Mouse (Mus musculus) inflammation-experienced regulatory T-cells, adult 6 months (primary cell): ENCODE results near the gene Slc46a1. TPM values are rescaled to one million over a fixed set of nuclear protein-coding genes. Genes with fewer than 3 reads are reported as not detected.

ENCODE experiments used
- ATAC-seq: one replicate; pipeline ENCODE4 v1.8.0; 2017
- polyA plus RNA-seq, 3 experiments: library from polyadenylated mRNA; unstranded; fragments of 100-300 nt; shearing (Covaris generic); gene quantifications; one replicate each; pipeline ENCODE4 v1.2.1; 2017

Gene Slc46a1
- polyA plus RNA-seq, 3 experiments from 2014 or later = 0.36 to 4.3 (median 3.7) TPM

- ATAC-seq = no peak
These were observed 10.2 kb upstream of the Slc46a1 start for GRCm38 (mm10) chr11:78455308-78455707.

GRCm38 (mm10) chr11:78458740-78459139 is 6.8 kb upstream of the Slc46a1 start:
- no peak for ATAC-seq

GRCm38 (mm10) chr11:78461894-78462293 is 3.6 kb upstream of the Slc46a1 start:
- ATAC-seq = no peak

- no peak for ATAC-seq
These were observed 2.8 kb upstream of the Slc46a1 start for GRCm38 (mm10) chr11:78462669-78463068.

- ATAC-seq = no peak
These were observed 2.0 kb upstream of the Slc46a1 start for GRCm38 (mm10) chr11:78463286-78464036.

GRCm38 (mm10) chr11:78465116-78465515 is 381 bp upstream of the Slc46a1 start:
- ATAC-seq = no peak

- ATAC-seq = no peak
These were observed 880 bp downstream of the Slc46a1 start for GRCm38 (mm10) chr11:78466242-78466912.

- no peak for ATAC-seq
These were observed 2.0 kb downstream of the Slc46a1 start for GRCm38 (mm10) chr11:78467515-78467914.

- no peak for ATAC-seq
These were observed 2.4 kb downstream of the Slc46a1 start for GRCm38 (mm10) chr11:78467932-78468331.

GRCm38 (mm10) chr11:78471326-78472103 is 6.0 kb downstream of the Slc46a1 start:
- ATAC-seq = no peak

- ATAC-seq = no peak
These were observed 9.8 kb downstream of the Slc46a1 start for GRCm38 (mm10) chr11:78475289-78475688.

- no peak for ATAC-seq
These were observed 18.1 kb downstream of the Slc46a1 start for GRCm38 (mm10) chr11:78483639-78484038.

GRCm38 (mm10) chr11:78488168-78488567 is 22.7 kb downstream of the Slc46a1 start:
- ATAC-seq = no peak

GRCm38 (mm10) chr11:78490781-78491241 is 25.3 kb downstream of the Slc46a1 start:
- no peak for ATAC-seq

GRCm38 (mm10) chr11:78495904-78496303 is 30.4 kb downstream of the Slc46a1 start:
- no peak for ATAC-seq

GRCm38 (mm10) chr11:78497071-78497541 is 31.6 kb downstream of the Slc46a1 start:
- ATAC-seq = no peak

- ATAC-seq = peak; percentile 97
These were observed 32.3 kb downstream of the Slc46a1 start, which contains the start of gene Sarm1 for GRCm38 (mm10) chr11:78497544-78498522. TSS of gene Sarm1 (minus strand) at chr11:78497754.

- no peak for ATAC-seq
These were observed 33.5 kb downstream of the Slc46a1 start, which contains the start of gene Vtn for GRCm38 (mm10) chr11:78499004-78499403. TSS of gene Vtn (plus strand) at chr11:78499091.

GRCm38 (mm10) chr11:78499543-78499942 is 34.0 kb downstream of the Slc46a1 start:
- ATAC-seq = no peak

GRCm38 (mm10) chr11:78500623-78501202 is 35.2 kb downstream of the Slc46a1 start:
- no peak for ATAC-seq

GRCm38 (mm10) chr11:78501529-78501928 is 36.0 kb downstream of the Slc46a1 start:
- ATAC-seq = no peak
